Mouse (Mus musculus) neural tube, embryonic 14.5 days (tissue): ENCODE results near the gene Cep104. TPM values are rescaled to one million over a fixed set of nuclear protein-coding genes. Genes with fewer than 3 reads are reported as not detected.
A peak's percentile ranks its signal among the peaks of the same experiment; 100 is the strongest.

Experiments used
- ATAC-seq: fragments of 200-750 bp; cut with Nextera tagmentation; 2 replicates; pipeline ENCODE4 v1.8.0; 2017; ENCODE audit warnings: low read depth, mild to moderate bottlenecking, moderate TSS enrichment, moderate library complexity
- H3K27ac ChIP-seq: fragments of 300-500 bp; sonication (generic); 2 replicates; pipeline ENCODE4 v1.5.1; 2014; ENCODE audit warnings: low read depth, mild to moderate bottlenecking, control low read depth, low read length, moderate library complexity, mixed read lengths
- H3K27me3 ChIP-seq: fragments of 300-500 bp; sonication (generic); 2 replicates; pipeline ENCODE4 v1.6.1; 2014; ENCODE audit warnings: low read length; ENCODE audit not compliant: control insufficient read depth, insufficient read depth
- H3K36me3 ChIP-seq: fragments of 300-500 bp; sonication (generic); 2 replicates; pipeline ENCODE4 v1.6.1; 2014; ENCODE audit warnings: low read length, mixed read lengths; ENCODE audit not compliant: control insufficient read depth, insufficient read depth
- H3K4me1 ChIP-seq: fragments of 300-500 bp; sonication (generic); 2 replicates; pipeline ENCODE4 v1.6.1; 2014; ENCODE audit warnings: low read length; ENCODE audit not compliant: control insufficient read depth, insufficient read depth
- H3K4me2 ChIP-seq: fragments of 300-500 bp; sonication (generic); 2 replicates; pipeline ENCODE4 v1.6.1; 2014; ENCODE audit warnings: mild to moderate bottlenecking, low read depth, low read length, control low read depth
- H3K4me3 ChIP-seq: fragments of 300-500 bp; sonication (generic); 2 replicates; pipeline ENCODE4 v1.5.1; 2014; ENCODE audit warnings: low read depth, low read length, control low read depth, mixed read lengths
- H3K9ac ChIP-seq: fragments of 300-500 bp; sonication (generic); replicated peaks from 2 replicates; pipeline ENCODE4 v1.6.1; 2014; ENCODE audit warnings: low read depth, mild to moderate bottlenecking, control low read depth, low read length, mixed read lengths
- H3K9me3 ChIP-seq: fragments of 300-500 bp; sonication (generic); 2 replicates; pipeline ENCODE4 v1.6.1; 2016; ENCODE audit warnings: low read length; ENCODE audit not compliant: control insufficient read depth
- WGBS: fragments of 180-500 bp; shearing (Covaris S2); extraction: QIAGEN DNeasy Blood & Tissue Kit; methylation state at CpG from one replicate; pipeline ENCODE4 v1.1.7; 2014; 5-methylcytosine and 5-hydroxymethylcytosine counted together
- polyA plus RNA-seq: library from polyadenylated mRNA; unstranded; fragments of >200 nt; fragmentation: Nextera tagmentation; extraction: Ambion mirVana; gene quantifications from 2 replicates; pipeline ENCODE4 v1.2.1, GENCODE M21; 2014

The Cep104 gene
- 18.4 and 18.7 TPM in 2 replicates for polyA plus RNA-seq

GRCm38 (mm10) chr4:153974431-153975291, at the start of gene Cep104, which contains the start of gene Dffb:
TSS of gene Cep104 (plus strand) at chr4:153975194.
TSS of gene Dffb (minus strand) at chr4:153975126.
- Histone ChIP-seq H3K4me3 (peak within 1 kb of the TSS; percentile 98), H3K27me3 (no peaks in the 10 kb centered on the region), H3K27ac (peak within 1 kb of the TSS; percentile 80), H3K4me2 (peak within 1 kb of the TSS; percentile 67), H3K9ac (peak within 1 kb of the TSS; percentile 89), H3K36me3 (peaks cover 17% of the 10 kb centered on the region), H3K4me1 (peaks cover 10% of the 10 kb centered on the region), H3K9me3 (no peaks in the 10 kb centered on the region)
- peak; percentile 99 for ATAC-seq
- 1% methylated on average over 68 of the region's 68 CpGs for WGBS

- no peak for ATAC-seq
Observed at GRCm38 (mm10) chr4:153928772-153929299, 46.2 kb upstream of the Cep104 start.

GRCm38 (mm10) chr4:153929425-153929824, 45.6 kb upstream of the Cep104 start:
- no peaks in the 10 kb centered on the region for H3K4me1 ChIP-seq
- no peak overlapping the region for H3K9ac ChIP-seq
- no peak overlapping the region for H3K27ac ChIP-seq
- 76% methylated on average over 10 of the region's 10 CpGs for WGBS
- no peaks in the 10 kb centered on the region for H3K27me3 ChIP-seq
- H3K4me2 ChIP-seq: no peak overlapping the region
- no peak overlapping the region for H3K4me3 ChIP-seq
- ATAC-seq: no peak
- H3K36me3 ChIP-seq: no peaks in the 10 kb centered on the region
- no peaks in the 10 kb centered on the region for H3K9me3 ChIP-seq

More at GRCm38 (mm10) chr4:153928772-153929299, 46.2 kb upstream of the Cep104 start:
- H3K9ac ChIP-seq: no peak overlapping the region
- H3K4me3 ChIP-seq: no peak overlapping the region
- no peaks in the 10 kb centered on the region for H3K27me3 ChIP-seq
- no peak overlapping the region for H3K4me2 ChIP-seq
- H3K27ac ChIP-seq: no peak overlapping the region
- H3K36me3 ChIP-seq: no peaks in the 10 kb centered on the region
- H3K4me1 ChIP-seq: no peaks in the 10 kb centered on the region
- no peaks in the 10 kb centered on the region for H3K9me3 ChIP-seq
- WGBS: 53% methylated on average over 11 of the region's 11 CpGs

GRCm38 (mm10) chr4:153929921-153930320, 45.1 kb upstream of the Cep104 start:
- no peaks in the 10 kb centered on the region for H3K36me3 ChIP-seq
- H3K27me3 ChIP-seq: no peaks in the 10 kb centered on the region
- no peak overlapping the region for H3K27ac ChIP-seq
- H3K9ac ChIP-seq: no peak overlapping the region
- H3K9me3 ChIP-seq: no peaks in the 10 kb centered on the region
- no peak overlapping the region for H3K4me3 ChIP-seq
- ATAC-seq: no peak
- no peak overlapping the region for H3K4me2 ChIP-seq
- H3K4me1 ChIP-seq: no peaks in the 10 kb centered on the region
- 58% methylated on average over 4 of the region's 4 CpGs for WGBS

- Histone ChIP-seq H3K9ac (no peak overlapping the region), H3K36me3 (no peaks in the 10 kb centered on the region), H3K27ac (no peak overlapping the region), H3K9me3 (no peaks in the 10 kb centered on the region), H3K4me2 (no peak overlapping the region), H3K27me3 (no peaks in the 10 kb centered on the region), H3K4me1 (peaks cover 10% of the 10 kb centered on the region), H3K4me3 (no peak overlapping the region)
- ATAC-seq: peak; percentile 41
- 55% methylated on average over 4 of the region's 4 CpGs for WGBS
Observed at GRCm38 (mm10) chr4:153943243-153943642, 31.8 kb upstream of the Cep104 start.

GRCm38 (mm10) chr4:153944261-153944660, 30.7 kb upstream of the Cep104 start:
- Histone ChIP-seq H3K4me3 (no peak overlapping the region), H3K27me3 (no peaks in the 10 kb centered on the region), H3K9ac (no peak overlapping the region), H3K4me1 (peaks cover 10% of the 10 kb centered on the region), H3K27ac (no peak overlapping the region), H3K4me2 (no peak overlapping the region), H3K9me3 (no peaks in the 10 kb centered on the region), H3K36me3 (no peaks in the 10 kb centered on the region)
- ATAC-seq: no peak
- WGBS: 56% methylated on average over 6 of the region's 6 CpGs

- ATAC-seq: no peak
- H3K27ac ChIP-seq: no peak overlapping the region
- no peaks in the 10 kb centered on the region for H3K27me3 ChIP-seq
- H3K9me3 ChIP-seq: no peaks in the 10 kb centered on the region
- H3K4me2 ChIP-seq: no peak overlapping the region
- H3K9ac ChIP-seq: no peak overlapping the region
- WGBS: 89% methylated on average over 6 of the region's 6 CpGs
- H3K4me1 ChIP-seq: peaks cover 10% of the 10 kb centered on the region
- no peak overlapping the region for H3K4me3 ChIP-seq
- H3K36me3 ChIP-seq: no peaks in the 10 kb centered on the region
Observed at GRCm38 (mm10) chr4:153945741-153946140, 29.3 kb upstream of the Cep104 start.

GRCm38 (mm10) chr4:153950372-153950771, 24.6 kb upstream of the Cep104 start:
- Histone ChIP-seq H3K27me3 (no peaks in the 10 kb centered on the region), H3K9me3 (no peaks in the 10 kb centered on the region), H3K4me3 (no peak overlapping the region), H3K36me3 (no peaks in the 10 kb centered on the region), H3K9ac (no peak overlapping the region), H3K4me2 (no peak overlapping the region), H3K4me1 (peaks cover 4% of the 10 kb centered on the region; the same call in 1 of the 2 replicates), H3K27ac (no peak overlapping the region)
- WGBS: 75% methylated on average over 2 of the region's 2 CpGs
- no peak for ATAC-seq

GRCm38 (mm10) chr4:153951150-153951549, 23.8 kb upstream of the Cep104 start:
- Histone ChIP-seq H3K4me2 (no peak overlapping the region), H3K4me1 (peaks cover 6% of the 10 kb centered on the region; the same call in 1 of the 2 replicates), H3K9ac (no peak overlapping the region), H3K4me3 (no peak overlapping the region), H3K27me3 (no peaks in the 10 kb centered on the region), H3K27ac (peak overlapping the region; percentile 49; the same call in 1 of the 2 replicates), H3K9me3 (no peaks in the 10 kb centered on the region), H3K36me3 (no peaks in the 10 kb centered on the region)
- no peak for ATAC-seq
- 60% methylated on average over 3 of the region's 3 CpGs for WGBS
